Mouse (Mus musculus): ENCODE data around the gene Gm11985. TPM values are rescaled to one million over a fixed set of nuclear protein-coding genes. Genes with fewer than 3 reads are reported as not detected.

The Gm11985 gene
- total RNA-seq, 2 experiments from 2014 or later: not detected

- ATAC-seq (replicated peaks; ENCODE audit: poor library complexity): no peak
These were observed 13.8 kb upstream of the Gm11985 start for GRCm38 (mm10) chr11:7202206-7202605.

DNA sequence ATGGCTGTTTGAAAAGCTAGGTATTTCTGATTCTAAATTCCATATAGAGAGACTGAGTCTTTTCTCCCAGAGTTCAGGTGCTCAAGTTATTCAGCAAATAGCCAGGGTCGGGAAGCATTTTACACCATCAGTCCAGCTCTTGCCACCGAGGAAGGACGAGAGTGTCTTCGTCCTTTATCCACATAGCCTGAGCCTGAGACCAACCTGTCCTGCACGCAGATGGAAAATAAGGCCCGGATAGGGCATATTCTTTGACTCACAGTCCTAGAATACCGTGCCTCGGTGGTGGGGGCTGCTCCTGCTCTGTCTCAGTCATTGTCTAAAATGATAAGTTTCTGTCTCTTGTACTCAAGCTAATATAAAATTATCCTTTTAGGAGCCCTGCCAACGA, 12.0 kb upstream of the Gm11985 start:
- no peak for ATAC-seq (replicated peaks; ENCODE audit: poor library complexity)

DNA sequence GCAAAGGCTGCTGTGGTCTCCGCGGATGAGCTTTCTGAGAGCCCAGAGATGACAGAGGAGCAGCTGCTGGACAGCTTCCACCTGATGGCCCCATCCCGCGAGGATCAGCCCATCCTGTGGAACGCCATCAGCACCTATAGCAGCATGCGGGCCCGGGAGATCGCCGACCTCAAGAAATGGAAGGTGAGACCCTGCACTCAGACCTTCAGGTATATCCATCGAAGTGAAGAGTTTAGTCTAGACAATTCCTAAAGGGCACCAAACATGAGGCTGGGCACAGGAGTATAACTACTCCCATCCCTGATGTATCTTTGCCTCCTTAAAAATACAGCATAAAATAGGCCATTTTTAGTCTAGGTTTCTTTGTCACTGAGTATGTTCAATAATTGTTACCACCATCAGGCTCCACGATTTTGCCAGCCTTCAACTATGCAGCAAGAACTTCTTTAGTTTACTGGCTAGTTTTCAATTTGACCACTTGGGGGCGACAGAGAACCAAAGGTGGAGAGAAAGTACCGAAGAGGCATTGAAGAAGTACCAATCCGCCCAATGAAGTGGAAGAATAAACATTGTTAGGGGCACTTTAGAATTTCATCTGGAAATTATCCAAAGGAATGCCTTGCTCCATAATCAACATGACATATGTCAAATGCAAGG, 11.5 kb upstream of the Gm11985 start:
- peak; percentile 55; the same call in 1 of the 2 replicates for ATAC-seq (replicated peaks; ENCODE audit: poor library complexity)

GRCm38 (mm10) chr11:7198481-7199256, 10.3 kb upstream of the Gm11985 start:
- ATAC-seq (replicated peaks; ENCODE audit: poor library complexity): no peak

DNA sequence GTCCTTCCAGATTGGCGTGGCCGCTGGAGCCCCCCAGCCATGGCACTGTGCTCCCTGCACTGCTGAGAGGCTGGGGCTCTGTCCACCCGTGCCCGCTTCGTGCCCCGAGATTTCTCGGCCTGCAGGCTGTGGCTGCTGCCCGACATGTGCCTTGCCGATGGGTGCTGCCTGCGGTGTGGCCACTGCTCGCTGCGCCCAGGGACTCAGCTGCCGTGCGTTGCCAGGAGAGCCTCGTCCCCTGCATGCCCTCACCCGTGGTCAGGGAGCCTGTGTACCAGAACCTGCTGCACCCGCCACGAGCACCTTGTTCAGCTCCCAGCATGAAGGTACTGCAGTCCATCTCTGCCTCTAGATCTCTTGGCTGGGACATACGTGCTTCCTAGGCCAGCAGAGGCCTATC, 9.6 kb upstream of the Gm11985 start:
- ATAC-seq (replicated peaks; ENCODE audit: poor library complexity): no peak

GRCm38 (mm10) chr11:7197491-7197941, 9.1 kb upstream of the Gm11985 start, which contains the start of gene Igfbp1:
Igfbp1 (plus strand) TSS chr11:7197782.
- ATAC-seq (replicated peaks; ENCODE audit: poor library complexity): no peak

DNA sequence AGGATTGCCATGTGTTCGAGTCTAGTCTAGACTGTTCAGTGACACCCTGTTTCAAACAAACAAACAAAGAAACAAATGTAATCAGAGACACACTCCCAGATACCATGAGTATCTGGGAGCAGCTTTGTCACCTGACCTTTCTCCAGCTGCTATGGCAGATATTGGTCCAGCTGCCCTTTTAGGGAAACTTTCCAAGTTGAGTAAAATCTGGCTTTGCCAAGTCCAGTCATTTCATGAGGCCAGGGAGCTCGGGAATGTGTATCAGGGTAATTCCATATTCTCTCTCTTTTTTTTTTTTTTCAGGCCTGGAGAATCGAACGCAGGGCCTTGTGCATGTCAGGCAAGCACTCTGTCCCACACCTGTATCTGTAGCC, 6.9 kb upstream of the Gm11985 start:
- ATAC-seq (replicated peaks; ENCODE audit: poor library complexity): no peak

GRCm38 (mm10) chr11:7194432-7195311, 6.3 kb upstream of the Gm11985 start:
- ATAC-seq (replicated peaks; ENCODE audit: poor library complexity): no peak

DNA sequence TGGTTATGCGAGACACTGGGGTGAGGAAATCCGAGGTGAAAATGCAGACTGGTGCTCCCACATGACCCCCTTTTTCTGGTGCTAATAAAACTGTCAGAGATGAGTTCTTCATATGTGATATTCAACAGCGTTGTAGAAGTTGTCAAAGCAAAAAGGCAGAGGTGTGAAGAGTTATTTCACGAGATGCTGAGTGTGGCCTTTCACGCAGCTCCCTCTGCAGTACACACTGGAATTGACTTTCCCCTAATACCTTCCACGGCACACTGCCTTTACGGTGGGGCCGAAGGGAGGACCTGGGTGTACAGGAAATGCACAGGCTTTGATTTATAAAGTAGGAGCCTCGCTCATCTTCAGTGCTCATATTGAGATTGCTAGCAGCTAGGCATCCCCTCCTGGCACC, 4.8 kb upstream of the Gm11985 start:
- no peak for ATAC-seq (replicated peaks; ENCODE audit: poor library complexity)

- no peak for ATAC-seq (replicated peaks; ENCODE audit: poor library complexity)
These were observed 4.3 kb upstream of the Gm11985 start for GRCm38 (mm10) chr11:7192710-7193109.

- ATAC-seq (replicated peaks; ENCODE audit: poor library complexity): no peak
These were observed 897 bp downstream of the Gm11985 start for GRCm38 (mm10) chr11:7187472-7187871.

DNA sequence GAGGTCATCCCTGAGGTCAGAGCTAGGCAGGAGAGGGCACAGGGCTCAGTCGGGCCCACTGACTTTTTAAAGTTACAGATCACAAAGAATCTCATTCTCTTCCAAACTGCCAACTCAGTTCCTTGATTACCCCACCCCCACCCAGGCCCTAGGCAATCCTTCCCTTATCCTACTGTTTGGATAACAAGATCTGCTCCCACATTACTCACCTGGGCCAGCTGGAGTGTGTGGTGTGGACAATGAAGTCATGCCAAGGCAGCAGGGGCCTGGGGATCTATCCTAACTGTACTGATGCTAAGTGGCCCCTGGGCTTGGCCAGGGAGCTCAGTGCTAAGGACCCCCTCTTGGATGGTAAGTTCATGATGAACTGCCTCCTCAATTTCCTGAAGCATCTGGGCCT, 3.9 kb downstream of the Gm11985 start:
- ATAC-seq (replicated peaks; ENCODE audit: poor library complexity): no peak

- no peak for ATAC-seq (replicated peaks; ENCODE audit: poor library complexity)
These were observed 5.8 kb downstream of the Gm11985 start for GRCm38 (mm10) chr11:7182409-7183042.

DNA sequence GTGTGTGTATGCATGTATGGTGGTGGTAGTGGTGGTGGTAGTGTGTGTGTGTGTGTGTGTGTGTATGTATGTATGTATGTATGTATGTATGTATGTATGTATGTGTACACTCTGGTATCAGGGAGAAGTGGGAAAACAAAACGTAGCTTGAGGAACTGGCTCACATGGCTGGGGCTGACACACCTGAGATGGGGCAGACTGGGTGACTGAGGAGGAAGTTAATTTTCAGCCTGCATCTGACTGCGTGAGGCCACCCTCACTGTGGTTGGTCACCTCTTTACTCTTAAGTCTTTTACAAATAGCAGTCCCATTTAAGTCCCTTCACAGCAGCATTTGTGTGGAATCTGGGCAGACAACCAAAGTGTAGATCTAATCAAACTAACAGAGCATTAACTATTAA, 9.1 kb downstream of the Gm11985 start:
- no peak for ATAC-seq (replicated peaks; ENCODE audit: poor library complexity)

- ATAC-seq (replicated peaks; ENCODE audit: poor library complexity): no peak
These were observed 9.6 kb downstream of the Gm11985 start for GRCm38 (mm10) chr11:7178724-7179123.

- no peak for ATAC-seq (replicated peaks; ENCODE audit: poor library complexity)
These were observed 14.7 kb downstream of the Gm11985 start for GRCm38 (mm10) chr11:7173664-7174063.

DNA sequence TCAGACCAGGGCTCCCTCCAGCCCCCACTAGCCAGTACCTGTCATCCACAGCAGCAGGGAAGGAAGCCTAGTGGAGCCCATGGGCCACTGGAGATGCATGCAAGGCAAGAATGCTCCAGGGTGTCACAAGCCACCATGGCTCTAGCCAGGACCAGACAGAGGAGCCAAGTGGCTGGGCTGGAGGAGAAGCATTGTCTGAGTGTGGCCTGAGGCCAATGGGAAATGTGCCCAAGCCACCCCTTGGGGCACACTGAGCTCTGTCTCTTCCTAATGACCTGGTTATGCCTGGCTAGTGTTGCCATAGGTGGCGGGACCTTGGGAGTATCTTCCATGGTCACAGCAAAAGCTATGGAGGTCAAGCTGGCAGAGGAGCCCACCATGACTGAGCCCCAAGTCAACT, 18.7 kb downstream of the Gm11985 start:
- no peak for ATAC-seq (replicated peaks; ENCODE audit: poor library complexity)

DNA sequence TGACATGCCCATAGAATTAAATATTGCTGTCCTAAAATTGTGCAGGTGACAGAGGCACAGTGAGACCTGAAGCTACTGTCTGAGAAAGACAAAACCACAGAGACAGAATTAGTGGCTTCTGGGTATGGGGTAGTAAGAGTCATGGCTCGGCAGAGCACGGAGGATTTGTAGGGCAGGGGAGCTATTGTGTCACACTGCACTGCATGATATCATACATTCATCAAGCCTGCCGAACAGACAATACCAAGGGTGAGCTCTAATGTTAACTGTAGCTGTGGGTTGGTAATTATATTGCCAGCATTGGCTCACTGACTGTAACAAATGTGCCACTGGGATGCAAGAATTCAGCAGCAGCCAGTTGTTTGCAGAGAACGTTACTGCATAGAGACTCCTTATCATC, 24.0 kb downstream of the Gm11985 start:
- ATAC-seq (replicated peaks; ENCODE audit: poor library complexity): no peak

- ATAC-seq (replicated peaks; ENCODE audit: poor library complexity): peak; percentile 65
These were observed 26.7 kb downstream of the Gm11985 start for GRCm38 (mm10) chr11:7161502-7162174.

- no peak for ATAC-seq (replicated peaks; ENCODE audit: poor library complexity)
These were observed 27.7 kb downstream of the Gm11985 start for GRCm38 (mm10) chr11:7160637-7161101.
